Mouse (Mus musculus): ENCODE results near the gene Scgb2b21.
"Not testable (repeated sequence)": the region's sequence is repeated elsewhere in the genome, so short reads cannot be mapped to it uniquely, and the experiment has no call there.

Gene Scgb2b21

DNA sequence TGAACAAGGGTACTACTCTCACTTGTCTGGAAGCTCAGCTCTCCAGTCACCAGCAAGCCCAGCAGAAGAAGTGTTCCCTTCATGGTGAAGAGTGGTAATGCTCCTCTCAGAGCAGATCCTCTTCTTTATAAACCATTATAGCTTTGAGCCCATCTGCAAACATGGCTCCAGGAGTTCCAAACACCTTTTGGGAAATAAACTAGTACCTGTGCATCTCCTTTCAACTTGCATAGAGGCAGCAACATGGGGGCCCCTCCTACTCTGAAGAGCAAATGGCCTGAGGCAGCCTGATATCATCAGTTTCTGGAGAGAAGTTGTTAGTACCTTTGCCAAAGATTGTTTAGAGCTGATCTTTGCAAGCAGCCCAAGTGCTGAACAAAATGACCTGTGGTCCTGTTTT lies at the start of gene Scgb2b21:
Gene Scgb2b21, minus strand, starts transcription at position 101 of the 400 bp plus-strand sequence.
- no peak for DNase-seq (ENCODE audit: low spot score in 2 of 2)

GRCm38 (mm10) chr7:33543420-33543819 lies 23.2 kb upstream of the Scgb2b21 start:
- DNase-seq (ENCODE audit: low spot score in 2 of 2), result not testable (repeated sequence)

Data from spleen, postnatal 4 days (tissue).